Mouse (Mus musculus): ENCODE measurements around the gene Olfr1402.

- no peak for TF ChIP-seq CTCF (conservative IDR thresholded peaks at IDR 0.05; ENCODE audit: low read length)
- TF ChIP-seq POU5F1 (IDR thresholded peaks at IDR 0.05; ENCODE audit: borderline replicate concordance, low read length) = no peak
These were observed 63.4 kb downstream of the Olfr1402 start for GRCm38 (mm10) chr3:97358448-97358847.
